Mouse (Mus musculus): ENCODE data around the gene Olfr53.
"Not testable (repeated sequence)": the region's sequence is repeated elsewhere in the genome, so short reads cannot be mapped to it uniquely, and the experiment has no call there.

Gene Olfr53

GRCm38 (mm10) chr7:140646152-140646551, at the start of gene Olfr53:
Olfr53 (plus strand) TSS chr7:140646452.
- no peak for DNase-seq

GRCm38 (mm10) chr7:140600969-140601368, 45.3 kb upstream of the Olfr53 start, which contains the start of gene Olfr46:
Olfr46 (plus strand) TSS chr7:140601269.
- not testable (repeated sequence) for DNase-seq

- DNase-seq: not testable (repeated sequence)
Measured at GRCm38 (mm10) chr7:140628670-140629069, 17.6 kb upstream of the Olfr53 start, which contains the start of gene Olfr61. Olfr61 (plus strand) TSS chr7:140628970.

- no peak for DNase-seq
Measured at GRCm38 (mm10) chr7:140630559-140630958, 15.7 kb upstream of the Olfr53 start.

GRCm38 (mm10) chr7:140659630-140660029, 13.4 kb downstream of the Olfr53 start, which contains the start of gene Olfr539:
Olfr539 (plus strand) TSS chr7:140659930.
- no peak for DNase-seq

- not testable (repeated sequence) for DNase-seq
Measured at GRCm38 (mm10) chr7:140670693-140671092, 24.4 kb downstream of the Olfr53 start.

- DNase-seq: no peak
Measured at GRCm38 (mm10) chr7:140675863-140676262, 29.6 kb downstream of the Olfr53 start.

GRCm38 (mm10) chr7:140679591-140679990, 33.3 kb downstream of the Olfr53 start:
- not testable (repeated sequence) for DNase-seq

GRCm38 (mm10) chr7:140681651-140682050, 35.4 kb downstream of the Olfr53 start, which contains the start of gene Olfr45:
Olfr45 (plus strand) TSS chr7:140681951.
- no peak for DNase-seq

- DNase-seq: no peak
Measured at GRCm38 (mm10) chr7:140696967-140697366, 50.7 kb downstream of the Olfr53 start, which contains the start of gene Olfr541. Olfr541 (plus strand) TSS chr7:140697267.

All from cerebellum, adult 11-12 months (tissue).